Mouse (Mus musculus): Measurements from ENCODE around the gene Myo18b. TPM values are rescaled to one million over a fixed set of nuclear protein-coding genes. Genes with fewer than 3 reads are reported as not detected.

Myo18b gene
- polyA plus RNA-seq, 1 experiment from 2014 or later = 0.36 TPM

DNA sequence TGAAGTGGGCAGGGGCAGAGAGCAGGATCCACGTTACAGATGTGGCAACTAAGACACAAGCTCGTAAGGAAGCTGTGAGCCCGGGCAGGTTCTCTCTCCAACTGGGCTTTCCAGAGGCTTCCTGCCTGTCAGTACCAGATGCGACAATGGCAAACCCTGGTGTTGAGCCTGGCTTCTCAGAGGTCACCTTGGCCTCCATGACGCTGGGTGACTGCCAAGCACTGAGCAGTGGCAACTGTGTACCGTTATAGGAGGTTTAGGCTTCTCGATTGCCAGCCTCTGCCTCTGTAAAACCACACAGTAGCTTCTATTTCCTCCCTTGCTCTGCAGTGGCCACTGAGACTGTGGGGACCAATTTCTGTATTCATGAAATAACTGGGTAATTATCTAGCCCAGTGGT, 81.1 kb downstream of the Myo18b start:
- Histone ChIP-seq H3K4me3 (ENCODE audit: low read depth, low read length) (no peak overlapping the region), H3K27ac (ENCODE audit: low read depth, low read length) (no peak overlapping the region), H3K9me3 (ENCODE audit: control insufficient read depth, low read length) (no peaks in the 10 kb centered on the region), H3K36me3 (ENCODE audit: control insufficient read depth, insufficient read depth, low read length) (no peaks in the 10 kb centered on the region), H3K27me3 (ENCODE audit: control insufficient read depth, insufficient read depth, low read length) (no peaks in the 10 kb centered on the region), H3K4me2 (ENCODE audit: low read depth, low read length, severe bottlenecking) (no peak overlapping the region), H3K4me1 (replicated peaks; ENCODE audit: control insufficient read depth, insufficient read depth, low read length) (no peaks in the 10 kb centered on the region), H3K9ac (ENCODE audit: low read length) (no peak overlapping the region)
- no peak for ATAC-seq (replicated peaks; ENCODE audit: low FRiP score)
- no peak for DNase-seq (ENCODE audit: low spot score)
- WGBS = 87% methylated on average over 7 of the region's 7 CpGs

DNA sequence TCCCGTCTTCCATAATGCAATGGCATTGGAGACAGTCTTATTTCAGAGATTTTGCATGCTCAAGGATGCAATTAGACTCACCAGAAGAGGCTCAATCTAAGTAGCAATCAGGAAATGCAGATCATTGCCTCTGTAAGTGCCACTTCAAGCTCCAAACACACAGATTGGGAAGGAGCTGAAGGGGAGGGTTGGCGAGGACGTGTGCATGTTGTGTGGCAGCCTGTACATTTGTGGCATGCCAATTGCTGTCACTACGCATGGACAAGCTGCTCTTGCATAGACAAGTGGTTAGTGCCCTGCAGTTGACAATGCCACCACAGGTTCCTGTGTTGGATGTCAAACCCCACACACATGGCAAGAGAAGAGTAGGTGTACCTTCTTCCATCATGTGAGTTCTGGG, 88.5 kb downstream of the Myo18b start:
- no peaks in the 10 kb centered on the region for H3K36me3 ChIP-seq (ENCODE audit: control insufficient read depth, insufficient read depth, low read length)
- no peaks in the 10 kb centered on the region for H3K4me1 ChIP-seq (replicated peaks; ENCODE audit: control insufficient read depth, insufficient read depth, low read length)
- 89% methylated on average over 4 of the region's 4 CpGs for WGBS
- no peak overlapping the region for H3K4me3 ChIP-seq (ENCODE audit: low read depth, low read length)
- H3K4me2 ChIP-seq (ENCODE audit: low read depth, low read length, severe bottlenecking) = no peak overlapping the region
- no peak for DNase-seq (ENCODE audit: low spot score)
- no peaks in the 10 kb centered on the region for H3K27me3 ChIP-seq (ENCODE audit: control insufficient read depth, insufficient read depth, low read length)
- ATAC-seq (replicated peaks; ENCODE audit: low FRiP score) = no peak
- no peaks in the 10 kb centered on the region for H3K9me3 ChIP-seq (ENCODE audit: control insufficient read depth, low read length)
- H3K27ac ChIP-seq (ENCODE audit: low read depth, low read length) = no peak overlapping the region
- H3K9ac ChIP-seq (ENCODE audit: low read length) = no peak overlapping the region

DNA sequence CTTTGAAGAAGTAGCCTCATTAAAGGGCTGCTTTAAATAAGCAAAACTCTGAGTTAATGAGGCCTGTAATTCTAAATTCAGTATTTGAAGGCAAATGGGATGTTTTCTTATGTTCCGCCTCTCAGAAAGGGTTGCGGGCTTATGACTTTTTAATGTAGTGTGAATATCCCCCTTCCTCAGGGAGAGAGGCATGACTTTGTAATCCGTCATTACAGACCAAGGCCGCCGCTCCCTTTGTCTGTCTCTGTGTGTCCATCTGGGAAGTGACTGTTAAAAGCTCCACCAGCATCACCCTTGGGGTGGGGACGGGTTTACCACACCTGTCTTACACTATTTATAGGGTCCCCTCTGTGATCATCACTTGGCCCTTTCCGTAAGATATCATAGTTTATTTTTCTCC, 100.1 kb downstream of the Myo18b start:
- H3K36me3 ChIP-seq (ENCODE audit: control insufficient read depth, insufficient read depth, low read length) = no peaks in the 10 kb centered on the region
- H3K9me3 ChIP-seq (ENCODE audit: control insufficient read depth, low read length) = no peaks in the 10 kb centered on the region
- no peaks in the 10 kb centered on the region for H3K27me3 ChIP-seq (ENCODE audit: control insufficient read depth, insufficient read depth, low read length)
- H3K4me2 ChIP-seq (ENCODE audit: low read depth, low read length, severe bottlenecking) = no peak overlapping the region
- ATAC-seq (replicated peaks; ENCODE audit: low FRiP score) (no peak), DNase-seq (ENCODE audit: low spot score) (no peak)
- H3K4me1 ChIP-seq (replicated peaks; ENCODE audit: control insufficient read depth, insufficient read depth, low read length) = no peaks in the 10 kb centered on the region
- no peak overlapping the region for H3K4me3 ChIP-seq (ENCODE audit: low read depth, low read length)
- no peak overlapping the region for H3K9ac ChIP-seq (ENCODE audit: low read length)
- 70% methylated on average over 7 of the region's 7 CpGs for WGBS
- no peak overlapping the region for H3K27ac ChIP-seq (ENCODE audit: low read depth, low read length)

DNA sequence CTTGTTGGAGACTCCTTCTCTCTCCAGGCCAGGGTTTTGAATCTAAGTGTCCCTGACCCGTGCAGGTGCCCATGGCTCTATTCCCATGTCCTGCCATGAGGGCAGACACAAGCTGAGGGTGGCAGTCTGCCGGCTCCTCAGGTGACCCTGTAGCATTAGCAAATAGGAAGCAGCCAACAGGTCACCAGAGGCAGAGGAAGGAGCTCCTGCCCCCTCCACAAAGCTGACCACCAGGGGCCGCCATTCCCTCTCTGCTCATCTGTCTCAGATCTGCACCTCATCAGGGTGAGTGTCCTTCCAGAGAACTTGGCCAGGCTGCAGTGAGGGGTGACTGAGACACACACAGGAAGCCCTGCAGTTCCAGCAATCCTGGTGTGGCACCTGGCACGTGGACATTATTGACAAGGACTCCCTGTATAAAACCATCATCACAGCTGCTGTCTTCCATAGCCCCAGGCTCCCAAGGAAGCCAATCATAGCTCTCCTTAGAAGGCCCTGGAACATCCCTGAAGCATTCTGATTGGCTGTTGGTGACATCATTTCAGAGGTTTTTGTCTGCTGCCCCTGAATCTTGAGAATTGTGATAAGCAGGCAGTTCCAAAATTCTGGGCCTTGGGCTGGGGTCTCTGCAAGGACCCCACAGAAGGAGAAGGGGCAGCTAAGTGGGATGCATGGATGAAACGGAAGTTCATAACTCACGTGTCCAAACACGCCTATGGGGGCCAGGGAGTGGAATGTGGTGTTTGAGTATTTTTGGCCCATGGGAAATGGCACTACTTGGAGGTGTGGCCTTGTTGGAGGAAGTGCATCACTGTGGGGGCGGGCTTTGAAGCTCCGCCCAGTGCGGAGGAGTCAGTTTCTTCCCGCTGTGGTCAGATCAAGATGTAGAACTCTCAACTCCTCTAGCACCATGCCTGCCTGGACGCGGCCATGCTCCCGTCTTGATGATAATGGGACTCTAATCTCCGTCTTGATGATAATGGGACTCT, 104.1 kb downstream of the Myo18b start:
- Histone ChIP-seq H3K27me3 (ENCODE audit: control insufficient read depth, insufficient read depth, low read length) (no peaks in the 10 kb centered on the region), H3K36me3 (ENCODE audit: control insufficient read depth, insufficient read depth, low read length) (no peaks in the 10 kb centered on the region), H3K9me3 (ENCODE audit: control insufficient read depth, low read length) (no peaks in the 10 kb centered on the region), H3K27ac (ENCODE audit: low read depth, low read length) (no peak overlapping the region), H3K4me1 (replicated peaks; ENCODE audit: control insufficient read depth, insufficient read depth, low read length) (no peaks in the 10 kb centered on the region), H3K4me3 (ENCODE audit: low read depth, low read length) (no peak overlapping the region), H3K4me2 (ENCODE audit: low read depth, low read length, severe bottlenecking) (no peak overlapping the region), H3K9ac (ENCODE audit: low read length) (no peak overlapping the region)
- ATAC-seq (replicated peaks; ENCODE audit: low FRiP score) (no peak), DNase-seq (ENCODE audit: low spot score) (no peak)
- WGBS = 78% methylated on average over 15 of the region's 15 CpGs

DNA sequence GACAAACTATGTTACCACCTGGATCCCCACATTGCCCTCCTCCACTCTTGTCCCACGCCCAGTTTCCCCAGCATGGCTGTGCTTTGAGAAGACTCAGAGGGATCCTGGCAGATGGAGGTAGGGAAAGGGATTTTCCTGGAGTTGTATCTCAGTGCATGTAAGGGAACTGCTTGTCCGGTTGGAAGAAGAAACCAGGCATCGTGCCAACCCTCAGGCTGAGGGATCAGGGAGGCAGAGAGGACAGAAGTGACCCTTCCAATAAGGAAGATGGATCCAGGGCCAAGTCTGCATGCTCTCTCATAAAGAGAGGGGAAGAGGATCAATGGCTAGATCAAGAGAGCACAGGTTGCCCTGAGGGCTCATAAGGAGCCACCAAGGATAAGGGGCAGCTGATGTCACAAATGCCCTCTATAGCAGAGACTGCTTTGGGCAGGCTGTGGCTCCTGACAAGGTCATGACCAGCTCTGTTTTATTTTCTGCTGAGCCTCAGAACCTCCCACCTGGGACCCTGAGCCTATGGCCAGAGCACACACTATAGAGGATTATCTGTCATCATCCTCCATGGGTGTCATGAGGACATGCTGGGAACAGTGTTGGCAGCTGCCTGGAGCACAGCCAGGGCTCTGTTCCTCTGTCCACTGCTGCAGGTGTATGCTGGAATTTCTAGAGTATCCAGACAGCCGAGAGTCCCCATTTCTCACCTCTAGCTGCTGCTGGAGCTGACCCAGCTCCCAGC, 105.6 kb downstream of the Myo18b start:
- 84% methylated on average over 4 of the region's 4 CpGs for WGBS
- Histone ChIP-seq H3K9me3 (ENCODE audit: control insufficient read depth, low read length) (no peaks in the 10 kb centered on the region), H3K9ac (ENCODE audit: low read length) (no peak overlapping the region), H3K27me3 (ENCODE audit: control insufficient read depth, insufficient read depth, low read length) (no peaks in the 10 kb centered on the region), H3K27ac (ENCODE audit: low read depth, low read length) (no peak overlapping the region), H3K4me1 (replicated peaks; ENCODE audit: control insufficient read depth, insufficient read depth, low read length) (no peaks in the 10 kb centered on the region), H3K4me3 (ENCODE audit: low read depth, low read length) (no peak overlapping the region), H3K4me2 (ENCODE audit: low read depth, low read length, severe bottlenecking) (no peak overlapping the region), H3K36me3 (ENCODE audit: control insufficient read depth, insufficient read depth, low read length) (no peaks in the 10 kb centered on the region)
- ATAC-seq (replicated peaks; ENCODE audit: low FRiP score) (no peak), DNase-seq (ENCODE audit: low spot score) (no peak)

DNA sequence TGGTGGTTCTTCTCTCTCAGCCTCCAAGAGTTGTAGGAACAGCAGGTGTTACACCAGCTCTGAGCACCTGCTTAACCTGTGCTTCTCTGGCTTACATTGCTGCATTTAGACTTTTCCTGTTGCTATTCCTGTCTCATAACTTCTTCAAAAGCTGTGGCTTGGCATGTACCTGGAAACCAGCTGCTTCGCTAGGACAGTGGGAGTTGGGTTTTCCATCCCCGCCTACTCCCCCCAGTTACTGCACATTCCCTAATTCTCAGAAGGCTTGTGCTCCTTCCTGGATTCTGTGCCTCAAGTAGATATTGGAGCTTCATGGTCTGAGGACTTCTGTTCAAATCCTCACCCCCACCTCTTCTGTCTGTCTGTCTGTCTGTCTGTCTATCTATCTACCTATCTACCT, 107.7 kb downstream of the Myo18b start:
- no peak overlapping the region for H3K27ac ChIP-seq (ENCODE audit: low read depth, low read length)
- 90% methylated on average over 2 of the region's 2 CpGs for WGBS
- no peak for DNase-seq (ENCODE audit: low spot score)
- no peaks in the 10 kb centered on the region for H3K36me3 ChIP-seq (ENCODE audit: control insufficient read depth, insufficient read depth, low read length)
- ATAC-seq (replicated peaks; ENCODE audit: low FRiP score) = no peak
- no peaks in the 10 kb centered on the region for H3K4me1 ChIP-seq (replicated peaks; ENCODE audit: control insufficient read depth, insufficient read depth, low read length)
- no peak overlapping the region for H3K9ac ChIP-seq (ENCODE audit: low read length)
- H3K4me3 ChIP-seq (ENCODE audit: low read depth, low read length) = no peak overlapping the region
- H3K27me3 ChIP-seq (ENCODE audit: control insufficient read depth, insufficient read depth, low read length) = no peaks in the 10 kb centered on the region
- H3K4me2 ChIP-seq (ENCODE audit: low read depth, low read length, severe bottlenecking) = no peak overlapping the region
- no peaks in the 10 kb centered on the region for H3K9me3 ChIP-seq (ENCODE audit: control insufficient read depth, low read length)

DNA sequence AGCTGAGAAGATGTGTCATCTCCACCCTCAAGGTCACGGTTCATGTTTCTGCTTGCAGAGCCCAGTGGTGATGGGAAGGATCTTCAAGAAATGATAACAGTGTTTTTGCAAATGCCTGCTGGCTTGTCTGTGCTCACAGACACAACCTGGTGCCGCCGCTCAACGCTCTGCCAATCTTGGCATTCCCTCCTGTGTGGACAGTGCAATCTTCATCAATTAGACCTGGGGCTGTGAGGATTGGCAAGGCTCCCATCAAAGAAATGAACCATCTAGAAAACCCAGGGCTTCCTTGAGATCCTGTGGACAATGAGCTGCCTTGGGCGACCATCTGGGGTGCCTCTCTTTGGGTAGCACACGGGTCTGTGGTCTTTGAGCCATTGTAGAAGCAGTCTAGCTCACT, 109.4 kb downstream of the Myo18b start:
- no peaks in the 10 kb centered on the region for H3K36me3 ChIP-seq (ENCODE audit: control insufficient read depth, insufficient read depth, low read length)
- no peak overlapping the region for H3K27ac ChIP-seq (ENCODE audit: low read depth, low read length)
- DNase-seq (ENCODE audit: low spot score) = no peak
- H3K4me3 ChIP-seq (ENCODE audit: low read depth, low read length) = no peak overlapping the region
- ATAC-seq (replicated peaks; ENCODE audit: low FRiP score) = no peak
- H3K9me3 ChIP-seq (ENCODE audit: control insufficient read depth, low read length) = no peaks in the 10 kb centered on the region
- H3K4me1 ChIP-seq (replicated peaks; ENCODE audit: control insufficient read depth, insufficient read depth, low read length) = no peaks in the 10 kb centered on the region
- WGBS = 89% methylated on average over 6 of the region's 6 CpGs
- H3K9ac ChIP-seq (ENCODE audit: low read length) = no peak overlapping the region
- H3K27me3 ChIP-seq (ENCODE audit: control insufficient read depth, insufficient read depth, low read length) = no peaks in the 10 kb centered on the region
- H3K4me2 ChIP-seq (ENCODE audit: low read depth, low read length, severe bottlenecking) = no peak overlapping the region

DNA sequence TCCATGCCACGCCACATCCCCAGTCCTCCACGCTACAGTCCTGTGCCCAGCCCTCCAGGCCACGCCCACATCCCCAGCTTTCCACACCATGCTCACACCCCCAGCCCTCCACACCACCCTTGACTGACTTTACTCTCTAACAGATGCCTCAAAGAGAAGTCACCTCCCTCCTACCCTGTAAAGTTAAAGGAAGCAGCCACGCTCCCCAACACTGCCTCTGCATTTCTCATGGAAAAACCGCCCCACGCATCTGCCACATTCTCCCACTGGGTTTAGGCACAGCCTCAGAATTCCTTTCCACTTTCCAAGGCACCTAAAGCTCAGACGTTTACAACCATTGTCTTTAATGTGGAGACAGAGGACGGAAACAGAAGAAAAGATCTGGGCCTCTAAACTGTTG, 110.1 kb downstream of the Myo18b start:
- H3K36me3 ChIP-seq (ENCODE audit: control insufficient read depth, insufficient read depth, low read length) = no peaks in the 10 kb centered on the region
- DNase-seq (ENCODE audit: low spot score) = no peak
- no peak overlapping the region for H3K4me3 ChIP-seq (ENCODE audit: low read depth, low read length)
- H3K27ac ChIP-seq (ENCODE audit: low read depth, low read length) = no peak overlapping the region
- 82% methylated on average over 8 of the region's 8 CpGs for WGBS
- no peak overlapping the region for H3K4me2 ChIP-seq (ENCODE audit: low read depth, low read length, severe bottlenecking)
- no peaks in the 10 kb centered on the region for H3K9me3 ChIP-seq (ENCODE audit: control insufficient read depth, low read length)
- H3K4me1 ChIP-seq (replicated peaks; ENCODE audit: control insufficient read depth, insufficient read depth, low read length) = no peaks in the 10 kb centered on the region
- no peaks in the 10 kb centered on the region for H3K27me3 ChIP-seq (ENCODE audit: control insufficient read depth, insufficient read depth, low read length)
- H3K9ac ChIP-seq (ENCODE audit: low read length) = no peak overlapping the region
- ATAC-seq (replicated peaks; ENCODE audit: low FRiP score) = no peak

Data from forebrain, embryonic 11.5 days (tissue).